Mouse (Mus musculus) gastrocnemius, postnatal 36 days (tissue): ENCODE data around the gene Pus7. TPM values are rescaled to one million over a fixed set of nuclear protein-coding genes. Genes with fewer than 3 reads are reported as not detected.
"Not testable (repeated sequence)": the region's sequence is repeated elsewhere in the genome, so short reads cannot be mapped to it uniquely, and the experiment has no call there.

Source experiments
- DNase-seq, 2 experiments: peaks; one replicate each; pipeline ENCODE4 v3.0.0; 2022
- intact Hi-C: fragments of 180-260 bp; cut with DNase I; formaldehyde crosslinking; loops from one replicate; pipeline ENCODE4 v1.15.1; 2025
- total RNA-seq, 2 experiments: library from RNA; stranded (reverse); gene quantifications; 2 replicates each; pipeline ENCODE4 v1.2.3; 2021

Gene Pus7
- total RNA-seq, 2 experiments from 2014 or later, result 10.8 to 11.3 TPM

DNA sequence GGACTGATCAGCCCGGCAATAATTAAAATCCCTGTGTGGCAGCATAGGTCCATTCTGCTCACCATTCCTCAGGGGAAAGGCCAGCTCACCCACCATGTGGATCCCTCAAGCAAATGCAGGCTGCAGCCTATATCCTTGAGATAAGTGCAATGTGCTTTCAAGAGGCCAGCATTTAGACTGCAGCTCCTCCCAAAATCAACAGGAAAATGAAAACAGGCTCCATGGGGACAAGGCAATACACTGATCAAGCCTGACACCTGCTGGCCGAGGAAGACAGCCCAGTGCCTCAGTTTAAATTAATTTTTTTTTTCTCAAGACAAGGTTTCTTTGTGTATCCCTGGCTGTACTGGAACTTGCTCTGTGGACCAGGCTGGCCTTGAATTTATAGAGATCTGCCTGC, 24.9 kb downstream of the Pus7 start:
- DNase-seq, result no peak
- intact Hi-C loops, result no loop called here

DNA sequence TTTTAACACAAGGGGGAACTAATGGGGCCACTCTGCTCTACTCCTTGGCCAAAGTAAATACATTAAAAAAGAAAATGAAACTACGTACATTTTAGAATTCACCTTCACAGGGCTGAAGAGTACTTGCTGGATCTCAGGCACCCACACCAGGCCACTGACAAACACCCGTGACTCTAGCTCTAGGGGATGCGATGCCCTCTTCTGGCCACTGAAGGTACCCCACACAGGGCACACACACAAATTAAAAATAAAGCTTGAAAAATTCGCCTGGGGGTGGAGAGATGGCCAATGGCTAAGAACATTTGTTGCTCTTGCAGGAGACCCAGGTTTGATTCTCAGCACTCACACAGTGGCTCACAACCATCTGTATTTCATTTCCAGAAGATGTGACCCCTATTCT, 27.1 kb downstream of the Pus7 start:
- intact Hi-C loops, result no loop called here
- no peak for DNase-seq

DNA sequence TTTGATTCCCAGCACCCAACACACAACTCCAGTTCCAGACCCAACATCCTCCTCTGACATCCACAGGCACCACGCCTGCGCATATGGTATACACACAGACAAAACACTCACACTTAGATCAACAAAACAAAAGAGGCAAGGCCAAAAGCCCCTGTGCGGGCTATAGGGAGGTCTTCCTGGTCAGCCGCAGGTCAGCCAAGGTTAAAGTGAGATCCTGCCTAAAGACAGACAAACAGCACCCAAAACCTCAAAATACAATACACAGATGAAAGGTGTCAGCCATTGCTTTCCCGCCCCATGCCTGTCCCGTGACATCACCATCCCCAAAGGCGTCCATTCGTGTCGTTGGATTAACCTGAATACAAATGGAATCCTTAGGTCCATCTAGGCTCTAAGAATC, 27.9 kb downstream of the Pus7 start:
- no peak for DNase-seq
- intact Hi-C loops, result no loop called here

DNA sequence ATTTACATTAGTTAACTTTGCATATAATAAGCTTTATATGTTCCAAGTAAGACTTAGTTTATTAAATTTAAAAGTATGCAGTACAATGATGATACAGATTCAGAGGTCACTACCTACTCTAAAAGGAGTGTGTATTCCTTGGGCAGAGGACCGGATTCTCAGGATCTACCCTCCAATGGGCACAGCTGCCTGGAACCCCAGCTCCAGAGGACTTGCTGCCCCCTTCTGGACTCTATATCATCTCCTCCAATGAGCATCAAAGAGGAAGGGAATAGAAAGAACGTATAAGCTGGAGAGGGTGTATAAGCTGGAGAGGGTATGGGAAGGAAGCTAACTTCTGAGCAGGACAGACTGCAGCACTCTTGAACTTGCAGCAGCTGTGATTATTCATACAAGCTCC, 33.6 kb downstream of the Pus7 start:
- intact Hi-C loops, result no loop called here

DNA sequence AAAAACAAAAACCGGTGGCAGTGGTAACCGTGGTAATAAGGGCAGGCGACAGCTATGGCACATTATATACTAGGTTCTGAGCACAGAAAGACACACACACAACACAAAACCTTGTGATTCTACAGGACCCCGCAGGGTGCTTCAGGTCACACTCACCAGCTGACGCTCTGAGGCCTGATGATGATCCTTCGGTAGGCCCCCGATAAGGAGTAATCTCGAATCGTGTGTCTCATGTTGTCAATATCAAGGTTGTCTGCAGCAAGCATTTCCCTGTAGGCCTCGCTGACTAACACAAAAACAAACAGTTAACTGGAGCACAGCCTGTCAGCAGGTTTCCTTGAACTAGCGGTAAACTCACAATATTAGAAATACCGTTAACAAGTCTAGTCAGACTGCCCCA, 40.2 kb downstream of the Pus7 start:
- intact Hi-C loops, result no loop called here
- no peak for DNase-seq

More for the DNA sequence above, 33.6 kb downstream of the Pus7 start:
- no peak for DNase-seq

DNA sequence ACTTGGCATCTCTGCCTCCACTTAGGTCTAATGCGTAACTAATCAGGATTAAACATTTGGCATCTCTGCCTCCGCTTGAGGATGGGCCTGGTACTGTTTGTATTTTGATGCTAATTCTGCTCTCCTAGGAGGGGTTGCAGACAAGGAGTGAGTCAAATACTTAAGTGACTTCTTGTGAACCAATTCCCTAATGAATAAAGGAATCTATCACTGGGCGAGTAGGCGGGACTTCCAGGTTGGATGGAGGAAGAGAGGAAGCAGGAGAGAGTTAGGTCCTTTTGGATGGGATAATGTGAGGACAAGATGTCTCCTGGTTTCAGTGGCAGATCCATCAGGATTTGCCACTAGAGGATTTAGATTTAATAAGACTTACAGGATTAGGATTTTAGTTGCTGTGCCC, 46.4 kb downstream of the Pus7 start:
- DNase-seq, result no peak

DNA sequence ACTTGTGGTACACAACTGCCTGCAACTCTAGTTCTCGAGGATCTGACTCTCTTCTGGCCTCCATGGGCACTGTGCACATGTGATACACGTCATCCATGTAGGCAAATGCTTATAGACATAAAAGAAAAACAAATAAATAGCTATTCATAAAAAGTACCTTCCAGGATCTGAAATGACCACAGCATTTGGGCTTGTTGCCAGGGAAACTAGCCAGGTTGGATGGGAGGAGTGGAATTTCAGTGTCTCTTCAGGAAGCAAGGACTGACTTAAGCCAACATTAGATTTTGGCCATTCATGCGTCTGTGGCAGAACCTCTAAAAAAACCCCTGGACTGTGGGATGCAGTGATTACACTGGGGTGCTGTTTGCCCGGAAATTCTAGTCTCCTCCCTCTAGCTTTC, 47.1 kb downstream of the Pus7 start:
- intact Hi-C loops, result no loop called here
- DNase-seq, result peak in 1 of 2 experiments; percentile 21

More for the DNA sequence above, 46.4 kb downstream of the Pus7 start:
- intact Hi-C loops, result no loop called here

DNA sequence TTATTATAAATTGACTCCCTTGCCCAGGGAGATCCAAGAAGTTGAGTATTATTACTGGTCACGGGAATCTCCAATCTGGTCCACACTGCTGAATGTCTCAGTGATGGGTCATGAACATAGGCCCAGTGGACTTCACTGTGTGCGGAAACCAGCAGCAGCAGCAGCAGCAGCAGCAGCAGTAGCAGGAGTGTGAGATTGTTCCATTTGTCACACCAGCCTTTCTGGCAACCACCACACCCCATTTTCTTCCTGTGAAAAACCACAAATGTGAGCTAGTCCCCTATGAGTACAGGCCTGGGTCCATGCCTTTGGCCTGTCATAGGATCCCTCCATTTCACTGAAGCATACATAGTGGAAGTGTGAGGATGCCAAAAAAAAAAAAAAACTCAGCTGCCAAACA, 61.6 kb downstream of the Pus7 start:
- DNase-seq, result no peak

DNA sequence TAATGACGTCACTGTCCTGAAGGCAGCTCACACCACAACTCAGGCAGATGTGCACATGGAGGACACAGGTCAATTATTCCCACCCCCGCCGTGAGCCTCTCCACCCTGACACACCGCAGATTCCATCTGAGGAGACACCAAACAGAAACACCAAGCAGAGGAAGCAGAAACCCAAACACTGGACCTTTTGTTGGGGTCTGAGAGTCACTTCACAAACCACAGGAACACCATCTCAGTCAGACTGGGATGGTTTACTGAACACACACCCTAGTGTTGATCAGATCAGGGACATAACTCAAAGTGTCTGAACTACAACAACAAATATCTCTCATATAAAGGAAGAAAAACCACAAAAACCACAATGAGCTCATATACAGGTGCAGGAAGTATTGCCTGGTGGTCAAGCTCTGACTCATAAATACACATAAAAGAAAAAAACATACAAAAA, 64.6 kb downstream of the Pus7 start:
- intact Hi-C loops, result no loop called here
- DNase-seq, result no peak

More for the DNA sequence above, 61.6 kb downstream of the Pus7 start:
- intact Hi-C loops, result no loop called here

DNA sequence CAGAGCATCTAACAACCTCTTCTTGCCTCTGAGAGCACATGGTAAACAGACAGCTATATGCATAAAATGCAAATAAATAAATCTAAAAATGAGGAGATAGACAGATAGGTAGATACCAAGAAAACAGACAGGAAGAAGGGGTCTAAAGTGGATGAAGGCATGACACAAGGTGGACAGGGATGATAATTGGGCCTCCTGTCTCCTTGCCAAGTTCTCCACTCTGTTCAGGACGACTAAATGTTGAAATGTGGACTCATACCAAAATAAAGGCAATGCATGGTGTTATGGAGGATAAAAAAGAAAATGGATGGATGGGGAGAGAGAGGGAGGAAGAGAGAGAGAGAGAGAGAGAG, 65.4 kb downstream of the Pus7 start:
- DNase-seq, result no peak
- intact Hi-C loops, result no loop called here

DNA sequence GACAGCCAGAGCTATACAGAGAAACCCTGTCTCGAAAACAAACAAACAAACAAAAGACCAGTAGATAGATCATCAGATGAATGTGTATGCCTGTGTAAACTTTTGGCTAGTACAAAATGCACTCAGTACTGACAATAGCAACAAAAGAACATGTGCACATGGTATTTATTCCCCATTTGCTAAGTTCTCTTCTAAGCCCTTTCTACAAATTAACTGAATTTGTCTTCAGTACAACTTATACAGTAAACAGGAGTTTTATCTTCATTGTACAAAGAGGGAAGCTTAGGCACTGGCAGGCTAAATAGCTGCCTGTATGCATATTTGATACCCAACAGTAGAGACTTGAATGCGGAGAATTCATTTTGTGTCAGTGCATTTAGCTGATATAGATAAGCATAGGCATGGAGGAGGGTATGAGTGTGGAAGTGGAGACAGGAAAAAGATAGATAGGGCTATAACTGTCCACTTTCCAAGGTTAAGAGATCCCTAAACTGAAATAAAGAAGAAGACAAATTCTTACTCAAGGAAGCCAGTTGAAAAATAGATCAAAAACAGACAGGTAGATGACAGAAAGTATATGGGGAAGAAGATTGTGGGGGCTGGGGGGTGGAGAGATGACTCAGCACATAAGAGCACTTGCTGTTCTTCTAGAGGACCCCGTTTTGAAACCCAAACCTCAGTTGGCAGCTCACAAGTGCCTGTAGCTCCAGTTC, 65.9 kb downstream of the Pus7 start:
- intact Hi-C loops, result no loop called here
- no peak for DNase-seq

DNA sequence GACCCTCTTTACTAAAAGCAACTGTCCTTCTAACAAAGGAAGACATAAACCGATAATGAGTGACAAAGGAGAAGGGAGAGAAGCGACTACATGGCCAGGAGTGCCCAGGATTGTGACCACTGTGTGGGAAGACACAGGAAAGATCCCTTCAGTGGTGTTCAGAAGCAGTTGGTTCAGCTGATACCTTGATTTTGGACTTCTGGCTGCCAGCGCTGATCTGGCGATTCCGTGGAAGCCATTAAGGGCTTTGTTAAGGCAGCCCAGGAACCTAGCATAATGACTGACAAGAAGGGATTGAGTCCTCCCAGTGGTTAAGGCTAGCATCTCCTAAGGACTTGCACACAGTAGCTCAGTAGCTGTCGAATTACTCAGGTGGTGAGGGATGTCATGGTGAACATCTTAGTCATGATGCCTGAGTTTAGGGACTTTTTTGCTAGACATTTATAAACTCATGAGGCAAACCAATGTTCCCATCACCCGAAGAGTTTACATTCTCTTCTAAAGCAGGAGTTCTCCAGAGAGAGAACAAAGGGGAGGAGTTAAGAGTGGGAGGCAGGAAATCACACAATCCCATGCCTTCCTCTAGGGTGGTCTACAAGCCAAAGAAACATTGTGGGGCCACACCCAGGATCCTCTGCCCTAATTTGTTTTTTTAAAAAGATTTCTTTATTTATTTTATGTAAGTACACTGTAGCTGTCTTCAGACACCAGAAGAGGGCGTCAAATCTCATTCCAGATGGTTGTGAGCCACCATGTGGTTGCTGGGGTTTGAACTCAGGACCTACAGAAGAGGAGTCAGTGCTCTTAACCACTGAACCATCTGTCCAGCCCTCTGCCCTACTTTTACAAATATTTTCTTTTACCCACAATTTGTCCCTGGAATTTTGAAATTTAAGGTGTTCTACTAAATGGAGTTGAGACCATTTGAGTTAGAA, 69.8 kb downstream of the Pus7 start:
- DNase-seq, result no peak
- intact Hi-C loops, result no loop called here

DNA sequence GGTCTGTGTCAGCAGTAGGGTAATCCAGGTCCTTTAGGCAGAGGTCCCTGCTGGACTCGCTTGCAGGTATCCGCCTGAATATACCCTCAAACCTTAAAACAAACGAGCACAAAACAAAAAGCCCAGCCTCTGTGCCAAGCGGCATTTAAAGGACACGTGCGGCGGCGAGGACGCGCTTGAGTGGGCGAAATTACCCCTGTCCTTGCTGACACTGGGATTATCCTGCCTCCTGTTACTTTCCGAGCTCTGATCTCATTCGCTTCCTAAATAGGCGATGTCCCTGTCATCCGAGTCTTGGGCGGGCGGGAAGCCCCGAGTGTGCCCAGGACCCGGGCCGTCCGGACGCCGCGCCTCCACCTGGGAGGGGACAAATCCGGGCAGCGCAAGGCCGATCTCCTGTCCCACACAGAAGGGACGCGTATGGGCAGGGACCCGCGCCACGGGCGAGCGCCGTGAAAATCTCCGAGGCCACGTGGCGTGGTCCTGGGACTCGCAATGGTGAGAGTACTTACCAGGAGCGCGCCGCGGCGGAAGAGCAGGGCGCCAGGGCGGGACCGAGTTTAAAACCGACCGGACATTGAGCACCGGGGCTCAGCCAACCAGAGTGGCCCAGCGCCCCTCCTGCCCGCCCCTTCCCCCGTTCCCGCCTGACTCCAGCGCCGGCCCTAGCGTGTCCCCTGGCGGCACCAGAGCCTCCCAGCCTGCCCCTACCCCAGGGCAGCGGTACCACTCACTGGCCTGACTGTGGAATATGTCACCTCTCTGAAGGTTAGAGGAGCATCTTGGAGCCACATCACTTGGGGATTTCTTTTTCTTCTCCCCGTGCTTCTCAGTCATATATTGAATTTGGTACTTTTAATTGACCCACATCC, 71.1 kb downstream of the Pus7 start:
- DNase-seq, result peak; percentile 73 to 75
- intact Hi-C loops, result no loop called here

DNA sequence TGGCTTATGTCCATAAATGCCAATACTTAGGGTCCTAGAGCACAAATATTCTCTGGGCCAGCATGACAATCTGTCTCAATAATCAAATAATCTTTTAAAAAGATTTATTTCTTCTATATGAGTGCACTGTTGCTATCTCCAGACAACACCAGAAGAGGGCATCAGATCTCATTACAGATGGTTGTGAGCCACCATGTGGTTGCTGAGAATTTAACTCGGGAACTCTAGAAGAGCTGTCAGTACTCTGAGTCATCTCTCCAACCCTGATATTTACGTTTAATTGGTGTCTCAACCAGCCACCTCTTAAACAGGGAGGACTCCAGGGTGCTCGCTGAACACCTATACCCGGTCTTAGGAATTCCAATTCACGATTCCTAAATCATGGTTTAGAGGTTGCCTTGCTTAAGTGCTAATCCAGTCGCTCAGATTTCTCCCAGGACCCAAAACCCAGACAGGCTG, 71.8 kb downstream of the Pus7 start:
- DNase-seq, intact Hi-C loops: not testable (repeated sequence)

DNA sequence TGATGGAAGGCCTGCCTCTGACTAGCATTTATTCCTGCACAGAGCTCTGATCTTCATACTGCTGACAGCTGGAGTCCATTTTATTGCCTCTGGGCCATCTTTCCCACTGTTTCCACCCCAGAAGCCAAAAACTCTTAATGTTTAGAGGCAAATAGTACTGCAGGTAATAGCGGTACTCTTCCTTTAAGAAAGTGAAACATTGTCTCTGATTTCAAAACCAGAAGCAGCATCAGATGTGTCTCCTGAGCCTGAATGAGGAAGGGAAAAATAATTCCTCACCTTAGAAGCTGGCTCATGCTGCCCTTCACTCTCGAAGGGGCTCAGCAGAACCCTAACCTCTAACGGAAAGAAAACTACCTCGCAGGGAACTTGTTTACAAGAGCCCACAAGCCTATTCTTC, 72.3 kb downstream of the Pus7 start:
- intact Hi-C loops, result no loop called here
- no peak for DNase-seq

DNA sequence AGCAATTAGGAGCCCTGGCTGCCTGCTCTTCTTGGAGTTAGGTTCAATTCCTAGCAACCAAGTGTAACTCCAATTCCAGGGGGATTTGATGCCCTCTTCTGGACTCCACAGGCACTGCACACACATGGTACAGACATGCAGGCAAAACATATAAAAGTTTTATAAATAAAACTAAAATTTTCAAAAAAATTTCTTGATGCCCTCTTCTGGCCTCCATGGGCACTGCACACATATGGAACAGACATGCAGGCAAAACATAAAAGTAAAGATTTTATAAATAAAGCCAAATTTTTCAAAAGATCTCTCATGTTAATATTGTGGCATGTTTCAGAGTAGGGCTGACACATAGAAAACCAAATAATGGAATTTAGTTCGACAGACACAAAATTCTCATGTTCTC, 73.8 kb downstream of the Pus7 start:
- intact Hi-C loops, result no loop called here
- DNase-seq, result no peak

DNA sequence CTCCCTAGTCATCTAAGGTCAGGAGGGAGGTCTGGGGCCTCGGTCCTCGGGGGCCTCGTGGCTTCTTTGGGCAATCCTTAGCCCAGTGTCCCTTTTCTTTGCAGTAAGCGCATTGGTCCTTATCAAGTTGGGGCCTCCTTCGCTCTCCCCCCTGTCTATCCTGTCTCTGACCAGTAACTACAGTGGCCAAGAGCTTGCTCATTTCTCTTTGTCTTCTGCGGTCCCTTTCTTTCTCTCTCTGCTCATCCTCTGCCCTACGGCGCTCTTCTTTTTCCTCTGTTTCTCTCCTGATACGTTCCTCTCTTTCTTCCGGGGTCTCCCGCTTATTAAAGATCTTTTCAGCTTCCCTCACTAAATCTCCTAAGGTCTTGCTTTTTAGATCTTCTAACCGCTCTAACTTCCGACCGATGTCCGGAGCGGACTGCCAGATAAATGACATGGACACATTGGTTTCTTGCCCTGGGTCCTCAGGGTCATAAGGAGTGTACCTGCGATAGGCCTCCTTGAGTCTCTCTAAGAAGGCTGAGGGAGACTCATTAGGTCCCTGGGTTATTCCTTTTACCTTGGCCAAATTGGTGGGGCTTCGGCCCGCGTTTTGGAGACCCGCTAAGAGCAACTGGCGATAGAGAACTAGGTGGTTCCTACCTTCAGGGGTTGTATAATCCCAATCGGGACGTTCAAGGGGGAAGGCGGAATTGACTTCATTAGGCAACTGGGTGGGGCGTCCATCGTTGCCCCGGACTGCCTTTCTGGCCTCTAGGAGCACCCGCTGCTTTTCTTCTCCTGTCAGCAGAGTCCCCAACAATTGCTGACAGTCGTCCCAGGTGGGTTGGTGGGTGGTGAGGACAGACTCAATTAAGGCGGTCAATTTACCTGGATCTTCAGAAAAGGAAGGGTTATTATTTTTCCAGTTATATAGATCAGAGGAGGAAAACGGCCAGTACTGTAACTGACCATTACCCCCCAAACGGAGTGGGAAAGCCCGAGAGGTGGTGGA, 76.6 kb downstream of the Pus7 start:
- DNase-seq, intact Hi-C loops: not testable (repeated sequence)

DNA sequence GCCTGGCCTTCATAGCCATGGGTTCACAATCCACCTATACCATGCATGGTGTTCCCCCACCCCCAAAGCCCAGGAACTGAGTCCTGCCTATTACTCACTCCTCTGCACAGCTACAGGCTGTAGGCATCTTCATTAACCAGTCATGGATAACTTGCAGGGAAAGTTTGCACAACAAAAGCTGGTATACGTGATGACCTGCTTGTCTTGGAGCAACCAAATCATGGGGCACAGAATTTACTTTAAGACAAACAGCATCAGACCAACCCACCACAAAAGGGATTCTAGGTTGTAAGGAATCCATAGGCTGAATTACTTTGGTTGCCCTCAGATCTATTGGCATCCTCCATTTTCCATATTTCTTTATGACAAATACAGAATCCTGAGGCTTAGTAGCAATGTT, 86.1 kb downstream of the Pus7 start:
- DNase-seq, result no peak
- intact Hi-C loops, result no loop called here
